Mouse (Mus musculus): Measurements from ENCODE around the gene U2af2. TPM values are rescaled to one million over a fixed set of nuclear protein-coding genes. Genes with fewer than 3 reads are reported as not detected.
"Not testable (repeated sequence)": the region's sequence is repeated elsewhere in the genome, so short reads cannot be mapped to it uniquely, and the experiment has no call there.

The U2af2 gene
- polyA plus RNA-seq, 1 experiment from 2014 or later, result 136 TPM

- ATAC-seq (replicated peaks), result no peak
- 81% methylated on average over 1 of the region's 1 CpGs for WGBS
Observed at GRCm38 (mm10) chr7:5058631-5059030, 3.3 kb upstream of the U2af2 start.

DNA sequence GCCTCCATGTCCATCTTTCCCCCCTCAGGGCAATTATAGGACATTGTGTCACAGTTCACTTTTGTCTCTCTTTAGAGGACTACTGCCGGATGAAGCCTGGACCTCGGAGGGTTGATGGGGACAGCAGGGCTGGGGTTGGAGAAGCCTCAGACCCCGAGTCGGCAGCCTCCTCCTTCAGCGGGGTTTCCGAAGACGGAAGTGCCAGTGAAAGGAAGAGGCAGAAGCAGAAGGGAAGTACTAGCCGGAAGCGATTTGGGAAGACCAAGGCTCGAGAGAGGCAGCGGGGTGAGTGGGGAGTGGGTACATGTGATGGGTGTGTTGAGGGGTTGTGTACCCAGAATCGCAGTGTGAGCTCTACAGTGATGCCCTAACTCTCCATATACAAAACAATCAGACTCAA is 2.5 kb upstream of the U2af2 start:
- H3K4me2 ChIP-seq (replicated peaks), result peak overlapping the region; percentile 85; the same call in 1 of the 2 replicates
- 0 out of 2 replicates have a peak overlapping the region, but pooled peaks have one; percentile 17 for H3K9ac ChIP-seq (replicated peaks)
- peak overlapping the region; percentile 99; the same call in 1 of the 2 replicates for H3K27ac ChIP-seq (replicated peaks)
- no peak overlapping the region for H3K4me3 ChIP-seq
- no peak for ATAC-seq (replicated peaks)
- no peaks in the 10 kb centered on the region for H3K36me3 ChIP-seq
- no peaks in the 10 kb centered on the region for H3K9me3 ChIP-seq
- WGBS, result 92% methylated on average over 12 of the region's 12 CpGs
- H3K4me1 ChIP-seq, result peaks cover 56% of the 10 kb centered on the region
- peaks cover 28% of the 10 kb centered on the region for H3K27me3 ChIP-seq

More at GRCm38 (mm10) chr7:5058631-5059030, 3.3 kb upstream of the U2af2 start:
- H3K9ac ChIP-seq (replicated peaks), result no peak overlapping the region
- peaks cover 36% of the 10 kb centered on the region for H3K27me3 ChIP-seq
- H3K4me1 ChIP-seq, result peaks cover 56% of the 10 kb centered on the region
- no peaks in the 10 kb centered on the region for H3K36me3 ChIP-seq
- no peak overlapping the region for H3K27ac ChIP-seq (replicated peaks)
- H3K9me3 ChIP-seq, result no peaks in the 10 kb centered on the region
- H3K4me3 ChIP-seq, result 0 out of 2 replicates have a peak overlapping the region, but pooled peaks have one; percentile 1
- no peak overlapping the region for H3K4me2 ChIP-seq (replicated peaks)

GRCm38 (mm10) chr7:5060239-5060731 is 1.7 kb upstream of the U2af2 start:
- Histone ChIP-seq H3K4me1 (peaks cover 59% of the 10 kb centered on the region), H3K9ac (replicated peaks) (peak overlapping the region; percentile 87), H3K27me3 (peaks cover 19% of the 10 kb centered on the region), H3K9me3 (no peaks in the 10 kb centered on the region), H3K4me2 (replicated peaks) (peak overlapping the region; percentile 85), H3K27ac (replicated peaks) (peak overlapping the region; percentile 99), H3K4me3 (peak overlapping the region; percentile 78), H3K36me3 (no peaks in the 10 kb centered on the region)
- ATAC-seq (replicated peaks), result no peak
- WGBS, result 1% methylated on average over 27 of the region's 27 CpGs

DNA sequence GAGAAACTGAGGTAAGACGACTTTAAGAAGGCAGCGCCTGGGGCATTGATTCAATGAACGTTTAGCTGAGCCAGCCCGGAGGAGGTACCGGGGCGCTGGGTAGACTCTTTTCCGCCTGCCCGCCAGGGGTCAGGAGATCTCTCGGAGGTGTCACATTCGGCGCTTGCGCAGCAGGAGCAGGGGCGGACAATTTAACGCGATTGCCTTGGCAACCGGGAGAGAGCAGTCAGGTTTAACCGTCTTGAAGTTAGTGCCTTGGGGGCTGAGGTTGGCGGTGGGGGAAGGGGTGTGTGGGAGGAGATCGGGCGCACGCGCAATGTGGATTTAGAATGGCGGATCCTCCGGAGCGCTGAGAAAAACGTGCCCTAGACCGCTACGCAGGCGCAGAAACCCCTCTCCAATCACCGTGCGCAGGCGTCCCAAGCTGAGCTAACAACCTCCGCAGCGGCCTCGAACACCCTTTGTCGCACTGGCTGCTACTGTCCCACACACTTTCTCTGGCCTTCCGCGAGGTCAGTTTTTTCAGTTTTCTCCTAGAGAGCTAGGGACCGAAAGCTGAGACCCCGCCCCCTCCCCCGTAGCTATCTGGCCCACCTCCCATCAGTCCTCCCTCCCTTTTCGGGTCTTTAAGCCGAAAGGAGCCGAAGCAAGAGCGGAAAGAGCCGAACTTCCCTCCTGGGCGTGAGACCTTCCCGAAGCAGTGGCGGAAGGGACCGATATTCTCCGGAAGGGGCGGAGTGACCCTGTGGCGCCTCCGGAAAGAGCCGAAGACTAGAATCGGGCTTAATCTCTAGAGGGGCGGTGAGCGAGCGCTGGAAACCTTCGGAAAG is 784 bp upstream of the U2af2 start:
- Histone ChIP-seq H3K9ac (replicated peaks) (peak overlapping the region; percentile 87), H3K27me3 (peaks cover 10% of the 10 kb centered on the region), H3K4me1 (peaks cover 61% of the 10 kb centered on the region), H3K27ac (replicated peaks) (peak overlapping the region; percentile 99), H3K9me3 (no peaks in the 10 kb centered on the region), H3K4me2 (replicated peaks) (peak overlapping the region; percentile 85), H3K36me3 (0 out of 2 replicates have a peak, but pooled peaks cover 1% of the 10 kb centered on the region), H3K4me3 (peak overlapping the region; percentile 78)
- peak; percentile 92 for ATAC-seq (replicated peaks)
- under 1% methylated on average over 60 of the region's 60 CpGs for WGBS

GRCm38 (mm10) chr7:5062360-5063001 is 538 bp downstream of the U2af2 start:
- ATAC-seq (replicated peaks), result peak; percentile 41
- Histone ChIP-seq H3K36me3 (peaks cover 14% of the 10 kb centered on the region), H3K9me3 (no peaks in the 10 kb centered on the region), H3K9ac (replicated peaks) (peak overlapping the region; percentile 87), H3K27me3 (peaks cover 6% of the 10 kb centered on the region; the same call in 1 of the 2 replicates), H3K4me2 (replicated peaks) (peak overlapping the region; percentile 85), H3K27ac (replicated peaks) (peak overlapping the region; percentile 99), H3K4me3 (peak overlapping the region; percentile 78), H3K4me1 (peaks cover 50% of the 10 kb centered on the region)
- under 1% methylated on average over 51 of the region's 51 CpGs for WGBS

DNA sequence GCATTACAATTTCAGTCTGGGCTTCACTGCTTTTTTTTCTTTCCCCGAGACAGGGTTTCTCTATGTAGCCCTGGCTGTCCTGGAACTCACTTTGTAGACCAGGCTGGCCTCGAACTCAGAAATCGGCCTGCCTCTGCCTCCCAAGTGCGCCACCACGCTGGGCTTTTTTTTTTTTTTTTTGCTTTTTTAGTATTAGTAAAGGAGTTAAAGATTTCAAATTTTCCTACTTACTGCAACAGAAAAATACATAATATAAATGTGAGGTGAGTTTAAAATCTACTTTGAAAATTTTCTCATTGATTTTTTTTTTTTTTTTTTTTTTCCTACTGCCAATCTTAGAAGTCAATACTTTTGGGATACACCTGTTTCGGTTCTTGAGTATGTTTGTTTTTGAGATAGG is 2.9 kb downstream of the U2af2 start:
- WGBS, result 96% methylated on average over 6 of the region's 6 CpGs
- Histone ChIP-seq H3K9me3 (no peaks in the 10 kb centered on the region), H3K9ac (replicated peaks) (no peak overlapping the region), H3K4me2 (replicated peaks) (no peak overlapping the region), H3K4me1 (peaks cover 38% of the 10 kb centered on the region), H3K27ac (replicated peaks) (no peak overlapping the region), H3K36me3 (peaks cover 38% of the 10 kb centered on the region), H3K4me3 (no peak overlapping the region), H3K27me3 (no peaks in the 10 kb centered on the region)
- ATAC-seq (replicated peaks), result no peak

GRCm38 (mm10) chr7:5073586-5073985 is 11.6 kb downstream of the U2af2 start:
- H3K9me3 ChIP-seq, result no peaks in the 10 kb centered on the region
- no peak for ATAC-seq (replicated peaks)
- no peak overlapping the region for H3K9ac ChIP-seq (replicated peaks)
- H3K4me1 ChIP-seq, result no peaks in the 10 kb centered on the region
- peaks cover 95% of the 10 kb centered on the region for H3K36me3 ChIP-seq
- no peak overlapping the region for H3K27ac ChIP-seq (replicated peaks)
- no peaks in the 10 kb centered on the region for H3K27me3 ChIP-seq
- H3K4me3 ChIP-seq, result no peak overlapping the region
- WGBS, result 89% methylated on average over 1 of the region's 1 CpGs
- no peak overlapping the region for H3K4me2 ChIP-seq (replicated peaks)

- no peak for ATAC-seq (replicated peaks)
- no peak overlapping the region for H3K27ac ChIP-seq (replicated peaks)
- H3K4me1 ChIP-seq, result peaks cover 3% of the 10 kb centered on the region; the same call in 1 of the 2 replicates
- H3K4me3 ChIP-seq, result no peak overlapping the region
- WGBS, result 94% methylated on average over 5 of the region's 5 CpGs
- H3K9ac ChIP-seq (replicated peaks), result no peak overlapping the region
- H3K4me2 ChIP-seq (replicated peaks), result no peak overlapping the region
- H3K9me3 ChIP-seq, result no peaks in the 10 kb centered on the region
- no peaks in the 10 kb centered on the region for H3K27me3 ChIP-seq
- peaks cover 86% of the 10 kb centered on the region for H3K36me3 ChIP-seq
Observed at GRCm38 (mm10) chr7:5074984-5075383, 13.0 kb downstream of the U2af2 start.

DNA sequence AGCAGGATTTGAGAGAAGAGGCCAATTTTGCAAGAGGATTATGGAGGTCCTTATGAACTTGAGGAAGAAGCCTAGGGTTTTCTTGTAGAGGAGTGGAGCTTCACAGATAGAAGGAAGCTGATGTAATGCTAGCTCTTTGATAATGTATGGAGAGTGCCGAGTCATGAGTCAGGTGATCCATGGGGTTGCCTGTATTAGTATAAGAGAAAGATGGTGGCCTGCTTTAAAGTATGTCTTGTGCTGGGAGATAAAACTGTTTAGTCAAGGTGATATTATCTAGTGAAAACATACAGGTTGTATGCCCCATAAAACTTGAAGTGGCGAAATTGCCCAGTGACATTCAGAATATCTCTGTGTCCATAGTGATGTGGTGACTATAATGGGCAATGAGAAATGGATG is 15.0 kb downstream of the U2af2 start:
- 93% methylated on average over 2 of the region's 2 CpGs for WGBS
- Histone ChIP-seq H3K9me3 (no peaks in the 10 kb centered on the region), H3K36me3 (peaks cover 67% of the 10 kb centered on the region), H3K27ac (replicated peaks) (no peak overlapping the region), H3K4me1 (peaks cover 16% of the 10 kb centered on the region), H3K4me2 (replicated peaks) (no peak overlapping the region), H3K4me3 (no peak overlapping the region), H3K27me3 (no peaks in the 10 kb centered on the region), H3K9ac (replicated peaks) (no peak overlapping the region)
- ATAC-seq (replicated peaks), result no peak

GRCm38 (mm10) chr7:5079365-5080009 is 17.5 kb downstream of the U2af2 start:
- Histone ChIP-seq H3K27ac (replicated peaks) (peak overlapping the region; percentile 87), H3K36me3 (peaks cover 54% of the 10 kb centered on the region), H3K4me2 (replicated peaks) (peak overlapping the region; percentile 64), H3K4me3 (peak overlapping the region; percentile 98), H3K9ac (replicated peaks) (peak overlapping the region; percentile 96; the same call in 1 of the 2 replicates), H3K4me1 (peaks cover 31% of the 10 kb centered on the region)
- 53% methylated on average over 10 of the region's 13 CpGs for WGBS
- ATAC-seq (replicated peaks), result peak; percentile 50
- not testable (repeated sequence) for H3K27me3 ChIP-seq, H3K9me3 ChIP-seq

GRCm38 (mm10) chr7:5080010-5080751 is 18.2 kb downstream of the U2af2 start, which contains the start of gene Epn1:
TSS of gene Epn1 (plus strand) at chr7:5080235.
- Histone ChIP-seq H3K9me3 (no peaks in the 10 kb centered on the region), H3K4me2 (replicated peaks) (peak within 1 kb of the TSS; percentile 64), H3K4me3 (peak within 1 kb of the TSS; percentile 98), H3K4me1 (peaks cover 31% of the 10 kb centered on the region), H3K27ac (replicated peaks) (peak within 1 kb of the TSS; percentile 87), H3K36me3 (peaks cover 50% of the 10 kb centered on the region), H3K27me3 (no peaks in the 10 kb centered on the region), H3K9ac (replicated peaks) (peak within 1 kb of the TSS; percentile 96)
- under 1% methylated on average over 81 of the region's 81 CpGs for WGBS
- ATAC-seq (replicated peaks), result peak; percentile 98
